Mouse (Mus musculus) cerebellum, adult 9-11 months (tissue): Measurements from ENCODE around the gene Arl11.
A peak's percentile ranks its signal among the peaks of the same experiment; 100 is the strongest.

Experiments
- DNase-seq: peaks from one replicate; pipeline ENCODE4 v3.0.0; 2022

Gene Arl11

GRCm38 (mm10) chr14:61309593-61309992 lies at the start of gene Arl11:
Gene Arl11, plus strand, starts transcription at chr14:61309753.
- no peak for DNase-seq

DNA sequence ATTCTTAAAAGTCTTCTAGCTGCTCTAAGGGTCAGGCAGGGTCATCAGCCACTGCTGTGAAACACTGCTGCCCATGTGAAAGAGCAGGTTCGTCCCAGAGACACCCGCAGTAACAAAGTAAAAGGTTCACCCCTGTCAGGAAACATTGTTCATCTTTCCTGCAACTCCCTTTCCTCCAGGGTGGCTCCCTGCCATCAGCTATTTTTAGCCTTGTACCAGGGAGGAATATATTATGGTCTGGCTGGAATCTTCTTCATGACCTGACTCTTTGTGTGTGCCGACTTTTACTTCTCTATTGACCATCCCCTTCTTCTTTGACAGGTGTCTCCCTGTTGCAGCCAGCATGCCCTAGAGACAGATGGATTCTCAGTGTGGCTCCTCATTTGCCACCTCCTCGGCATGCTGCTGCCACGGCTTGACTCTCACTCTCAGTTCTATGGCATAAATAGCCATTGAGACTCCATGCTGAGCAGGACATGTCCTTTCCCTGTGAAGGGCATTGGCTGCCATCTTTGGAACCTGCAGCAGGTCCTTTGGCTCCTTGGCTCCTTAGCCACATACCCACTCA lies 41.6 kb upstream of the Arl11 start:
- peak; percentile 79 for DNase-seq

DNA sequence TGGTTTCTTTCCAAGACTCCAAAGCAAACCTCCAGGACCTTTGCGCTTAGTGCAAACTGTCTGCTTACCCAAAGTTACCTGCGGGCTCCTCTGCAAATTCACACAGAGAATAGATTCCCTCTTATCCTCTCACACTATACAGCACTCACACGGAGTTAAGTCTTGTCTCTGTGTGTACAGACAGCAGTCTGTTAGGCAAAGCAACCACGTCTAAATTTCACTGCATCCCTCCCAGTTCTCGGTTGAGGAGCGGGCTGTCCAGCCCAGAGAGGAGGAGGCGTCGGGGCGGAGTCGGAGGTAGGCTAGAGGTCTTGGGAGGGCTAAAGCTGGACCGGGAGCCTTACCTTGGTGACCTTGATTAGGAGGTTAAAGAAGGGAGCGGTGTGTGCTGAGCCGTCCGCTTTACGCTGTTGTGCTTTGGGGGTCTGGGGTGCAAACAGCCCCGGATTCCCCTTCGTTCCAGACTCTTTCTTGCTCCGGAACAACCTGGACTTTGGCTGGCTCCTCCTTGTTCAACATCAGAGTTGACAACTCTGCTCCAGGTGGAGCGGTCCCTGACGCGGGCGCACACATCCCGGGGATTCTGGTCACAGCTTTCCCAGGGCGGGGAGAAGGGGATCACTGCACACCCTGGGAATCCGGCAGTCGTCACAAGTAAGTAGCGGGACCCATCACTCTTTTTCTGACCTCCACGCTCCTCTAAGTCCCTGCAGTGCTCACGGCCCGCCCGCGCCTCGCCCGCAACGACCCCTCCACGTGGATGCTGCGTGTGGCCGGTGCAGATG lies 34.9 kb upstream of the Arl11 start:
- DNase-seq, result no peak

DNA sequence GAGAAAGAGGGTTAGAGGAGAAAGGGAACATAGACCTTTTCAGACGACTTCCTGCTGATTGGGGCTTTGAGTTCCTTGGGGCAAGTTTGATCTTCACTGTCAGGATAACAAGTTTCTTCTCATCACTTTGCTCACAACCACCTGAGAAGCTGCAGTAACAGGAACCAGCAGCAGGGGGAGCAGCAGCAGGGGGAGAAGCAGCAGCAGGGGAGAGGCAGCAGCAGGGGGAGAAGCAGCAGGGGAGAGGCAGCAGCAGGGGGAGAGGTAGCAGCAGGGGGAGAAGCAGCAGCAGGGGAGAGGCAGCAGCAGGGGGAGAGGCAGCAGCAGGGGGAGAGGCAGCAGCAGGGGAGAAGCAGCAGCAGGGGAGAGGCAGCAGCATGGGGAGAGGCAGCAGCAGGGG lies 32.3 kb upstream of the Arl11 start:
- DNase-seq, result no peak

- no peak for DNase-seq
These were observed 30.8 kb upstream of the Arl11 start for GRCm38 (mm10) chr14:61278676-61279300.

DNA sequence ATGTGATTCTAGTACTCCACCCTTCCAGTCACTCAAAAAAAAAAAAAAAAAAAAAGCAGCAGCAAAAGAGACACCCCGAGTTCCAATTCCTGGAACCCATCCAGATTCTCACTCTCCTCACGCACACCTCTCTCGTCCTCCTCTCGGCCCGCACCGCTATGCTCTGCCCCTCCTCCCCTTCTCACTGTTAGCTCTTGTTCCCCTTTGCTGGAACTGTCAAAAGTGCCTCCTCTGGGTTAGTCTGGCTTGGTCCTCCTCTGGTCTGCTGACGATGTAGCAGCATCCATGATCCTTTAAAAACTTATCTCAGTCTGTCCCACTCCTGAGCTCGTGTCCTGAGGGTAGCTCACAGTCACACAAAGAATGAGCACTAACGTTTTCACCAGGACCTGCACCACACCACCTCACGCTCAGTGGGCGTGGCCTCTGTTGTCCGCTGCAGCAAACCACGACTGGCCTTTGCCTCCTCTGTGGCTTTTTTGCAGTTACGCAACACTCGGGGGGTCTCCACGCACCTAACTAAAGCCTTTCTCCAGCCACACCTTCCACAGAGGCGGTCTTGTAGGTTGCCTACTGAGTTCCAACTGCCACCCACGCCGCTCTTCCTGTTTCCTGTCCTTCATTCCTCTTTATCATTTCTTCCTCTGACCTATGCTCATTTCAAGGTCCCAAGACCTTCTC lies 20.8 kb upstream of the Arl11 start:
- no peak for DNase-seq

DNA sequence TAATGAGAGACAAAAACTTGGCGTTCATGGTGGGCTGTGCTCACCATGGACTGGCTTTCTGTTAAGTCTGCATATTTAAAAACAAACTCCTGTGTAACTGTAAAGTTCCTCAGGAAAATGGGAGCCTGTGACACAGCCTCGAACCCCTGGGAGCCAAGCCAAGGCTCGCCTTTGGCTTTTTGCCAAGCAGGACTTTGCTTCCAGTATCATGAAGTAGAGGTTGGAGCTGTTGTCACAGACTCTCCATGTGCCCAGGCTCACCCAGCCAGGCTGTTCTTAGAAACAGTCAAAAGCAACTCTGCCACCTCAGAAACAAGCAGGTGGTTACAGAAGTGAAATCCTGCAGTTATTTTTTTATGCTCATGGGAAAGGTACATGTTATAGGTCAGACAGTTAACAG lies 18.9 kb upstream of the Arl11 start:
- peak; percentile 6 for DNase-seq

- peak; percentile 67 for DNase-seq
These were observed 15.4 kb upstream of the Arl11 start for GRCm38 (mm10) chr14:61293884-61294737.

DNA sequence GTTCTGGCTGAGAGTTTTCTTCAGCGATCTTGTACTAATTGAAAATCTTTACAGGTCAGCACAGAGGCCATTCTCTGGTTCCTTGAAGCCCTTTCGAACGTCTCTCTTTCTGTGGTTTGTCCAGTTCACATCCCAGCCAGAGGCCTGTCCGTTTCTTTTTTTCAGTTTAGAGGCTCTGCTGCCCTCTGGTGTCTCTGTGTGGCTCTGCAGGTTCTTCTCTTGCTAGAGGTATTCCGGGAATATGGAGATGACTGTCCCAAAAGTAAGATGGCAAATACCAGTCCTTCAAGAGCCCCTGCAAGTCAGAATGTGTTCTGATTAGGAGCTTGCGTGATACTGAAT lies 14.8 kb upstream of the Arl11 start:
- DNase-seq, result peak; percentile 48

DNA sequence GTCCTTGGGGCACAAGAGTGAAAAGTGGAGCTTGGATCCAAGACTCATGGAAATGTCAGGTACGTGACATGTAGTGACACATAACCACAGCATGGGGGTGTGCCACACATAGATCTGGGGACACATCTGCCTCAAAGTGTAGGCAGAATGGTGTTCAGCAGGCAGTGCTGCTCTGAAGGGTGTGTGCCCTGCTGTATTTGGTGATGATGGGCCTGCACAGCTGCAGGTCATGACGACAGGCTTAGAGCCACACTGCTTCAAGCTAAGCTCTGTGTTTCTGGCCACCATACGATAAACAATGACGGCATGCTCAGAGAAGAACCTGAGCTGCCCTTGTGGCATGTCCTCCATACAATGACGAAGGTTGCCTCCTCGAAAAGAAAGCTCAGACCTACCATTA lies 9.7 kb upstream of the Arl11 start:
- DNase-seq, result no peak

DNA sequence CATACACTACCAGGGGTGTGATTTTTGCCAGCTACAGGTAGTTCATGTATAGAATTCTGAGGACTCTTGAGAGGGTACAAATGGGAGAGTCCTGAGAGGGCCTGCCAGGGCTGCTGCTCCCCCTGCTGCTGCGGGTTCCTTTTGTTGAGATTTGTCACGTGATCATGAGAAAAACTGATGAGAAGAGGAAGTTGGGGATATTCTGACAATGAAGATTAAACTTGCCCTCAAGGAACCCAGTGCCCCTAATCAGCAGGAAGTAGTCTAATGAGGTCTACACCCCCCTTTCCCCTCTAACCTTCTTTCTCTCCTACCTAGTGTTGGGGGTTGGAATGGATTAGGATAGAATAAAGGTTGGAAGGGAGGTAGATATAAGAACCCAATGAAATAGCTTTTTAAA lies 8.2 kb upstream of the Arl11 start:
- no peak for DNase-seq

GRCm38 (mm10) chr14:61302428-61302827 lies 7.1 kb upstream of the Arl11 start:
- no peak for DNase-seq

DNA sequence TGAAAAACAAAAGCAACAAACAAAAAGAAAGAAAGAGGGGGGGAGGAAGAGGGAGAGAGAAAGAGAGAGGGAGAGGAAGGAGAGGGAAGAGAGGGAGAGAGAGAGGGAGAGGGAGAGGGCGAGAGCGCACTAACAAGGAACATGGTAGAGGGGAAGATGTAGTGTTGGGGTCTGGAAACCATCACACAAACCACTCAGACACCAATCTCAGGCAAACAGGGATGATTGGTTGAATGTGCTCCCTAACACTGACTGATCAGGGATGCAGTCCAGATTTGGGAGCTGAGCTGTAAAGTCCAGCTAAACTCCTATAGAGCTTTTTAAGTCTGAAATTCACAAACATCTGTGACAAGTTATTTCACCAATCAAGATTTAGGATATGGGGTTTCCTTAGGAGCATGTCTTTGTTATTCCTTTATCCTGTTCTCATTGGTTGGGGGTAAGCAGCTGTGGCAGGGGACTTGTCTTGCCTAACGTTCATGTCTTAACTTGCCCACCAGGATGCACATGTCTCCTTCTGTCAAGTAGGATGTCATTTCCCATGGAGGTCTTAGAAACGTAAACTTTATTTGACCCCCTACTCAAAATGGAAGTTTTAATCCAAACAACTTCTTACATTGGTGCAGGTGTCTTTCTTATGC lies 5.5 kb upstream of the Arl11 start:
- no peak for DNase-seq

DNA sequence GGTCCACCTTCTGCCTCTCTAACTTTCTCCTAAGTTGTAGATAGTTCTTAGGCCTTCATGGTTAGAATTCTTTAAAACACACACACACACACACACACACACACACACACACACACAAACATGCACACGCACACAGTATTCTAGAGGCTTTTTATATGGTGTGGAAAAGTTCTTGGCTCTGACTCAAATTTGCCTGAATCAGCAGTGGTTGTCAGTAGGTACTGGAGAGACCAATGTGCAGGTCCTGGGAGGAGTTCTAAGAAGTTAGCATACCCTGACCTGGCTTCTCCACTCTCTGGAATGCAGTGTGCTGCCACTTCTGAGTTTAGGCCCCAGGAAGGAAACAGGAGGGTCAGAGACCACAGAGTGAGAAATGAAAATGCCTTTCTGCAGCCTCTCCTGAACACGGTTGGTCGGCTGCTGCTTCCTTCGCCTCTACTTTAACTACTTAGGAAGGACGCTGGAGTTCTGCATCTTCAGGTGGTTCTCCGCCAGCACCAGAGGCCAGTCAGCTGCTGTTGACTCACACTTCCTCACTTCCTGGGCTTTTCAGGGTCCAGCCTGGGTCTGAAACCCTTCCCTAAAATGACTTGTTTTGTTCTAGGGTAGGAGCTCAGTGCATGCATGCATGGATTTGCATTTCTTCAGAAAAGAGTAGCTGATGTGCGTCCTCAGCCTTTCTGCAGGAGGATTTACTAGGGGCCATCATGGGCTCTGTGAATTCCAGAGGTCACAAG lies 651 bp downstream of the Arl11 start:
- DNase-seq, result no peak

DNA sequence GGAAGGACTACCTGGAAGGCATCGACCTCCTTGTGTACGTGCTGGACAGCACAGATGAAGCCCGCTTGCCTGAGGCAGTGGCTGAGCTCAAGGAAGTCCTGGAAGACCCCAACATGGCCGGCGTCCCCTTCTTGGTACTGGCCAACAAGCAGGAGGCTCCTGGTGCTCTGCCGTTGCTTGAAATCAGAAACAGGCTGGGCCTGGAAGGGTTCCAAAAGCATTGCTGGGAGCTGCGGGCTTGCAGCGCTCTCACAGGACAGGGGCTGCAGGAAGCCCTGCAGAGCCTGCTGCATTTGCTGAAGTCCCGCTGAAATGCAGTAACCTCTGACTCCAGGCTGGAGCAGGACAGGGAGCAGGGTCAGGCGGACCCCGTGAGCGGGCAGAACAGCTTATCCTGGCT lies 1.4 kb downstream of the Arl11 start:
- no peak for DNase-seq

DNA sequence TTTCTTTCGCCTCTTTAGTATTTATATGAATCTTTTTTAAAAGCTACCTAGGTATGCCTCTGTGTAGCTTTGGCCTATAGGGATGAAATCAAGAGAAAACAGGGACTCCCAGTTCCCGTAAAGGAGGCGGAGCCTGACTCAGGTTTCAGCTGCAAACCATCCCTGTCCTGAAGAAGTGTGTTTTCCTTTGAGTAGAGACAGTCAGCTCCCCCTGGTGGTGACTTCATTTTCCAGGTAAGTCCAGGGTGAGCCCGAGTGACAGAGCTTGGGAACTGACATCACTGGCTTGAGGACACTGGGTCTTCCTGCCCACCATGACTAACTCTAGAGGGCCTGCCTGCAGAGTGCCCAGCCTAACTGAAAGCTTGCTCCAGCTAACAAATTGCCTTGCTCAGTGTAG lies 7.3 kb downstream of the Arl11 start:
- peak; percentile 54 for DNase-seq

GRCm38 (mm10) chr14:61320765-61321164 lies 11.2 kb downstream of the Arl11 start:
- no peak for DNase-seq

GRCm38 (mm10) chr14:61321200-61321599 lies 11.6 kb downstream of the Arl11 start:
- no peak for DNase-seq

GRCm38 (mm10) chr14:61322740-61323139 lies 13.2 kb downstream of the Arl11 start:
- no peak for DNase-seq

- DNase-seq, result peak; percentile 41
These were observed 17.5 kb downstream of the Arl11 start for GRCm38 (mm10) chr14:61327007-61327406.

- peak; percentile 96 for DNase-seq
These were observed 18.3 kb downstream of the Arl11 start for GRCm38 (mm10) chr14:61327618-61328450.
